Mouse (Mus musculus) liver, embryonic 13.5 days (tissue): ENCODE results near the gene Gas7. TPM values are rescaled to one million over a fixed set of nuclear protein-coding genes. Genes with fewer than 3 reads are reported as not detected.
A peak's percentile ranks its signal among the peaks of the same experiment; 100 is the strongest.

Source experiments
- ATAC-seq: fragments of 200-750 bp; cut with Nextera tagmentation; 2 replicates; pipeline ENCODE4 v1.8.0; 2017; ENCODE audit warnings: low read depth, mild to moderate bottlenecking, moderate number of reproducible peaks, moderate library complexity
- DNase-seq: peaks from one replicate; pipeline ENCODE4 v3.0.0; 2022
- H3K27ac ChIP-seq: fragments of 300-500 bp; sonication (generic); 2 replicates; pipeline ENCODE4 v1.5.1; 2015; ENCODE audit warnings: moderate library complexity, mild to moderate bottlenecking, inconsistent platforms
- H3K27me3 ChIP-seq: fragments of 300-500 bp; sonication (generic); 2 replicates; pipeline ENCODE4 v1.6.1; 2015; ENCODE audit warnings: mild to moderate bottlenecking, inconsistent platforms
- H3K36me3 ChIP-seq: fragments of 300-500 bp; sonication (generic); 2 replicates; pipeline ENCODE4 v1.6.1; 2015; ENCODE audit warnings: mild to moderate bottlenecking, inconsistent platforms
- H3K4me1 ChIP-seq: fragments of 300-500 bp; sonication (generic); replicated peaks from 2 replicates; pipeline ENCODE4 v1.6.1; 2015; ENCODE audit warnings: inconsistent platforms
- H3K4me2 ChIP-seq: fragments of 300-500 bp; sonication (generic); 2 replicates; pipeline ENCODE4 v1.6.1; 2015; ENCODE audit warnings: inconsistent platforms, mild to moderate bottlenecking, moderate library complexity
- H3K4me3 ChIP-seq: fragments of 300-500 bp; sonication (generic); replicated peaks from 2 replicates; pipeline ENCODE4 v1.5.1; 2015; ENCODE audit warnings: mild to moderate bottlenecking, inconsistent platforms
- H3K9ac ChIP-seq: fragments of 300-500 bp; sonication (generic); 2 replicates; pipeline ENCODE4 v1.6.1; 2015; ENCODE audit warnings: mild to moderate bottlenecking, inconsistent platforms
- H3K9me3 ChIP-seq: fragments of 300-500 bp; sonication (generic); replicated peaks from 2 replicates; pipeline ENCODE4 v1.6.1; 2016; ENCODE audit warnings: inconsistent platforms
- WGBS: fragments of 180-500 bp; shearing (Covaris S2); methylation state at CpG from one replicate; pipeline ENCODE4 v1.1.7; 2015; ENCODE audit not compliant: insufficient replicate concordance; 5-methylcytosine and 5-hydroxymethylcytosine counted together
- polyA plus RNA-seq: library from polyadenylated mRNA; unstranded; fragments of >200 nt; fragmentation: Nextera tagmentation; extraction: Ambion mirVana; gene quantifications from 2 replicates; pipeline ENCODE4 v1.2.1, GENCODE M21; 2015

Gene Gas7
- polyA plus RNA-seq, 1 experiment from 2014 or later = 1.5 TPM

GRCm38 (mm10) chr11:67679300-67679699 lies 224.1 kb downstream of the Gas7 start:
- no peak for DNase-seq
- Histone ChIP-seq H3K9me3 (no peaks in the 10 kb centered on the region), H3K27me3 (no peaks in the 10 kb centered on the region), H3K36me3 (no peaks in the 10 kb centered on the region), H3K4me1 (no peaks in the 10 kb centered on the region), H3K27ac (no peak overlapping the region), H3K9ac (no peak overlapping the region), H3K4me2 (no peak overlapping the region), H3K4me3 (no peak overlapping the region)
- WGBS = 62% methylated on average over 5 of the region's 5 CpGs
- no peak for ATAC-seq

GRCm38 (mm10) chr11:67679930-67680329 lies 224.7 kb downstream of the Gas7 start:
- Histone ChIP-seq H3K4me1 (no peaks in the 10 kb centered on the region), H3K9me3 (no peaks in the 10 kb centered on the region), H3K27me3 (no peaks in the 10 kb centered on the region), H3K27ac (no peak overlapping the region), H3K9ac (no peak overlapping the region), H3K4me2 (no peak overlapping the region), H3K36me3 (no peaks in the 10 kb centered on the region), H3K4me3 (no peak overlapping the region)
- WGBS = 70% methylated on average over 2 of the region's 2 CpGs
- DNase-seq (no peak), ATAC-seq (no peak)

- Histone ChIP-seq H3K9me3 (no peaks in the 10 kb centered on the region), H3K36me3 (no peaks in the 10 kb centered on the region), H3K4me1 (no peaks in the 10 kb centered on the region), H3K4me3 (no peak overlapping the region), H3K9ac (no peak overlapping the region), H3K27me3 (no peaks in the 10 kb centered on the region), H3K27ac (no peak overlapping the region), H3K4me2 (no peak overlapping the region)
- no peak for DNase-seq
- no peak for ATAC-seq
- 60% methylated on average over 3 of the region's 3 CpGs for WGBS
These were observed 226.6 kb downstream of the Gas7 start for GRCm38 (mm10) chr11:67681871-67682270.

GRCm38 (mm10) chr11:67686109-67686508 lies 230.9 kb downstream of the Gas7 start:
- H3K4me3 ChIP-seq = no peak overlapping the region
- H3K4me1 ChIP-seq = no peaks in the 10 kb centered on the region
- DNase-seq = no peak
- ATAC-seq = no peak
- H3K9ac ChIP-seq = no peak overlapping the region
- no peaks in the 10 kb centered on the region for H3K36me3 ChIP-seq
- no peak overlapping the region for H3K4me2 ChIP-seq
- no peaks in the 10 kb centered on the region for H3K27me3 ChIP-seq
- 67% methylated on average over 2 of the region's 2 CpGs for WGBS
- H3K27ac ChIP-seq = no peak overlapping the region
- H3K9me3 ChIP-seq = no peaks in the 10 kb centered on the region

GRCm38 (mm10) chr11:67694703-67695376 lies 239.6 kb downstream of the Gas7 start, which contains the start of gene Rcvrn:
Gene Rcvrn, plus strand, starts transcription at chr11:67695326.
- Histone ChIP-seq H3K4me3 (no peak within 1 kb of the TSS), H3K9ac (no peak within 1 kb of the TSS), H3K27ac (no peak within 1 kb of the TSS), H3K36me3 (no peaks in the 10 kb centered on the region), H3K4me1 (no peaks in the 10 kb centered on the region), H3K9me3 (no peaks in the 10 kb centered on the region), H3K4me2 (no peak within 1 kb of the TSS), H3K27me3 (no peaks in the 10 kb centered on the region)
- no peak for ATAC-seq
- DNase-seq = no peak
- WGBS = 51% methylated on average over 7 of the region's 7 CpGs

GRCm38 (mm10) chr11:67712976-67713375 lies 257.7 kb downstream of the Gas7 start:
- H3K27ac ChIP-seq = no peak overlapping the region
- no peak overlapping the region for H3K4me3 ChIP-seq
- H3K27me3 ChIP-seq = no peaks in the 10 kb centered on the region
- 59% methylated on average over 4 of the region's 4 CpGs for WGBS
- H3K9me3 ChIP-seq = no peaks in the 10 kb centered on the region
- DNase-seq = no peak
- H3K4me1 ChIP-seq = no peaks in the 10 kb centered on the region
- ATAC-seq = no peak
- no peak overlapping the region for H3K9ac ChIP-seq
- H3K36me3 ChIP-seq = no peaks in the 10 kb centered on the region
- H3K4me2 ChIP-seq = no peak overlapping the region

- WGBS = 48% methylated on average over 4 of the region's 4 CpGs
- DNase-seq = no peak
- no peaks in the 10 kb centered on the region for H3K4me1 ChIP-seq
- H3K27ac ChIP-seq = no peak overlapping the region
- H3K4me2 ChIP-seq = no peak overlapping the region
- H3K36me3 ChIP-seq = no peaks in the 10 kb centered on the region
- no peak for ATAC-seq
- no peak overlapping the region for H3K9ac ChIP-seq
- H3K4me3 ChIP-seq = no peak overlapping the region
- H3K9me3 ChIP-seq = no peaks in the 10 kb centered on the region
- no peaks in the 10 kb centered on the region for H3K27me3 ChIP-seq
These were observed 260.1 kb downstream of the Gas7 start for GRCm38 (mm10) chr11:67715382-67715781.

- 51% methylated on average over 5 of the region's 5 CpGs for WGBS
- Histone ChIP-seq H3K4me1 (no peaks in the 10 kb centered on the region), H3K4me3 (no peak overlapping the region), H3K36me3 (no peaks in the 10 kb centered on the region), H3K27ac (no peak overlapping the region), H3K27me3 (no peaks in the 10 kb centered on the region), H3K9ac (no peak overlapping the region), H3K9me3 (no peaks in the 10 kb centered on the region), H3K4me2 (no peak overlapping the region)
- DNase-seq (no peak), ATAC-seq (no peak)
These were observed 266.2 kb downstream of the Gas7 start for GRCm38 (mm10) chr11:67721485-67721884.

GRCm38 (mm10) chr11:67722399-67723156 lies 267.3 kb downstream of the Gas7 start:
- DNase-seq (no peak), ATAC-seq (peak; percentile 81)
- no peak overlapping the region for H3K27ac ChIP-seq

GRCm38 (mm10) chr11:67723231-67724013 lies 268.2 kb downstream of the Gas7 start:
- Histone ChIP-seq H3K27ac (no peak overlapping the region), H3K9ac (no peak overlapping the region), H3K27me3 (no peaks in the 10 kb centered on the region), H3K9me3 (no peaks in the 10 kb centered on the region), H3K36me3 (no peaks in the 10 kb centered on the region), H3K4me1 (no peaks in the 10 kb centered on the region), H3K4me3 (no peak overlapping the region), H3K4me2 (no peak overlapping the region)
- ATAC-seq = no peak
- DNase-seq = no peak
- WGBS = 45% methylated on average over 8 of the region's 8 CpGs

More at GRCm38 (mm10) chr11:67722399-67723156, 267.3 kb downstream of the Gas7 start:
- WGBS = 42% methylated on average over 7 of the region's 7 CpGs
- Histone ChIP-seq H3K4me2 (no peak overlapping the region), H3K27me3 (no peaks in the 10 kb centered on the region), H3K4me3 (no peak overlapping the region), H3K9ac (no peak overlapping the region), H3K9me3 (no peaks in the 10 kb centered on the region), H3K4me1 (no peaks in the 10 kb centered on the region), H3K36me3 (no peaks in the 10 kb centered on the region)

- Histone ChIP-seq H3K4me3 (no peak overlapping the region), H3K9ac (no peak overlapping the region), H3K9me3 (no peaks in the 10 kb centered on the region), H3K36me3 (no peaks in the 10 kb centered on the region), H3K27ac (no peak overlapping the region), H3K4me2 (no peak overlapping the region), H3K4me1 (no peaks in the 10 kb centered on the region), H3K27me3 (no peaks in the 10 kb centered on the region)
- WGBS = 57% methylated on average over 6 of the region's 6 CpGs
- ATAC-seq (no peak), DNase-seq (no peak)
These were observed 271.9 kb downstream of the Gas7 start for GRCm38 (mm10) chr11:67727095-67727494.
